Mouse (Mus musculus): ENCODE data around the gene Tcerg1l. TPM values are rescaled to one million over a fixed set of nuclear protein-coding genes. Genes with fewer than 3 reads are reported as not detected.

Gene Tcerg1l
- total and polyA plus RNA-seq, 3 experiments: not detected

- H3K9me3 ChIP-seq (replicated peaks; ENCODE audit: insufficient read depth, low read length): no peaks in the 10 kb centered on the region
- TF ChIP-seq MYC (IDR thresholded peaks at IDR 0.05; ENCODE audit: low read depth, low read length) (no peak), CHD1 (IDR thresholded peaks at IDR 0.05; ENCODE audit: low read depth, low read length) (no peak), POLR2AphosphoS5 (IDR thresholded peaks at IDR 0.05; ENCODE audit: borderline replicate concordance, low read depth, low read length) (no peak), MEF2A (IDR thresholded peaks at IDR 0.05; ENCODE audit: extremely low read depth, insufficient replicate concordance, low read depth, low read length, poor library complexity, severe bottlenecking) (no peak), HCFC1 (IDR thresholded peaks at IDR 0.05; ENCODE audit: low read depth, low read length) (no peak), TCF12 (IDR thresholded peaks at IDR 0.05; ENCODE audit: low read depth, low read length) (no peak), SMC3 (IDR thresholded peaks at IDR 0.05; ENCODE audit: low read depth, low read length) (no peak), MAFK (IDR thresholded peaks at IDR 0.05; ENCODE audit: borderline replicate concordance, low read depth, low read length) (no peak), ZNF384 (IDR thresholded peaks at IDR 0.05; ENCODE audit: low read depth, low read length) (no peak), NELFE (IDR thresholded peaks at IDR 0.05; ENCODE audit: low read depth, low read length) (no peak), NRF1 (IDR thresholded peaks at IDR 0.05; ENCODE audit: insufficient read depth, low read depth, low read length, poor library complexity, severe bottlenecking) (no peak), ZMIZ1 (IDR thresholded peaks at IDR 0.05; ENCODE audit: low read depth, low read length) (no peak), RCOR1 (IDR thresholded peaks at IDR 0.05; ENCODE audit: low read depth, low read length) (no peak), SIN3A (IDR thresholded peaks at IDR 0.05; ENCODE audit: low read length) (no peak), ETS1 (IDR thresholded peaks at IDR 0.05; ENCODE audit: low read depth, low read length) (no peak), POLR2A (IDR thresholded peaks at IDR 0.05; ENCODE audit: control insufficient read depth in 1 of 2, insufficient read depth in 1 of 2, low read depth in 1 of 2, low read length in 2 of 2, poor library complexity in 1 of 2) (no peak), ZKSCAN1 (IDR thresholded peaks at IDR 0.05; ENCODE audit: low read depth, low read length) (no peak)
- H3K36me3 ChIP-seq (ENCODE audit: control insufficient read depth in 1 of 2, insufficient read depth in 2 of 2, low read length in 2 of 2): no peaks in the 10 kb centered on the region
- H3K9ac ChIP-seq (ENCODE audit: control insufficient read depth, low read depth, low read length, poor library complexity, severe bottlenecking): no peak overlapping the region
- H3K27ac ChIP-seq (ENCODE audit: control insufficient read depth, low read depth, low read length): no peak overlapping the region
- no peaks in the 10 kb centered on the region for H3K27me3 ChIP-seq (ENCODE audit: control insufficient read depth in 1 of 2, insufficient read depth in 2 of 2, low read length in 2 of 2)
- H3K79me2 ChIP-seq (ENCODE audit: control insufficient read depth, insufficient read depth, low read length, poor library complexity): no peaks in the 10 kb centered on the region
- H3K4me1 ChIP-seq (ENCODE audit: control insufficient read depth in 1 of 2, insufficient read depth in 2 of 2, low read length in 2 of 2): no peaks in the 10 kb centered on the region
- H3K4me3 ChIP-seq (ENCODE audit: control insufficient read depth in 1 of 2, insufficient read depth in 1 of 2, low read depth in 2 of 2, low read length in 2 of 2): no peak overlapping the region
- no peak for DNase-seq (ENCODE audit: low read depth, low spot score)
Measured at GRCm38 (mm10) chr7:138345451-138345850, 52.1 kb downstream of the Tcerg1l start.

- Histone ChIP-seq H3K27me3 (ENCODE audit: control insufficient read depth in 1 of 2, insufficient read depth in 2 of 2, low read length in 2 of 2) (no peaks in the 10 kb centered on the region), H3K9ac (ENCODE audit: control insufficient read depth, low read depth, low read length, poor library complexity, severe bottlenecking) (no peak overlapping the region), H3K27ac (ENCODE audit: control insufficient read depth, low read depth, low read length) (no peak overlapping the region), H3K79me2 (ENCODE audit: control insufficient read depth, insufficient read depth, low read length, poor library complexity) (no peaks in the 10 kb centered on the region), H3K4me3 (ENCODE audit: control insufficient read depth in 1 of 2, insufficient read depth in 1 of 2, low read depth in 2 of 2, low read length in 2 of 2) (no peak overlapping the region), H3K4me1 (ENCODE audit: control insufficient read depth in 1 of 2, insufficient read depth in 2 of 2, low read length in 2 of 2) (no peaks in the 10 kb centered on the region), H3K36me3 (ENCODE audit: control insufficient read depth in 1 of 2, insufficient read depth in 2 of 2, low read length in 2 of 2) (no peaks in the 10 kb centered on the region), H3K9me3 (replicated peaks; ENCODE audit: insufficient read depth, low read length) (no peaks in the 10 kb centered on the region)
- TF ChIP-seq BHLHE40 (IDR thresholded peaks at IDR 0.05; ENCODE audit: borderline replicate concordance, low read depth, low read length): no peak
- no peak for TF ChIP-seq CHD1 (IDR thresholded peaks at IDR 0.05; ENCODE audit: low read depth, low read length)
- no peak for TF ChIP-seq NELFE (IDR thresholded peaks at IDR 0.05; ENCODE audit: low read depth, low read length)
- no peak for DNase-seq (ENCODE audit: low read depth, low spot score)
Measured at GRCm38 (mm10) chr7:138338451-138338850, 59.1 kb downstream of the Tcerg1l start.
